Mouse (Mus musculus) embryonic facial prominence, embryonic 14.5 days (tissue): ENCODE measurements around the gene Mtmr4. TPM values are rescaled to one million over a fixed set of nuclear protein-coding genes. Genes with fewer than 3 reads are reported as not detected.
A peak's percentile ranks its signal among the peaks of the same experiment; 100 is the strongest.

Experiments used
- ATAC-seq: fragments of 200-750 bp; cut with Nextera tagmentation; 2 replicates; pipeline ENCODE4 v1.8.0; 2017; ENCODE audit warnings: low read depth, moderate number of reproducible peaks, moderate TSS enrichment
- DNase-seq: peaks from one replicate; pipeline ENCODE4 v3.0.0-alpha.2; 2015; ENCODE audit warnings: low spot score
- H3K27ac ChIP-seq: fragments of 300-500 bp; sonication (generic); replicated peaks from 2 replicates; pipeline ENCODE4 v1.5.1; 2014; ENCODE audit warnings: low read depth, mild to moderate bottlenecking, low read length, moderate library complexity
- H3K27me3 ChIP-seq: fragments of 300-500 bp; sonication (generic); replicated peaks from 2 replicates; pipeline ENCODE4 v1.6.1; 2014; ENCODE audit warnings: low read length; ENCODE audit not compliant: control insufficient read depth, insufficient read depth
- H3K36me3 ChIP-seq: fragments of 300-500 bp; sonication (generic); 2 replicates; pipeline ENCODE4 v1.6.1; 2014; ENCODE audit warnings: low read length, mixed read lengths; ENCODE audit not compliant: control insufficient read depth, insufficient read depth
- H3K4me1 ChIP-seq: fragments of 300-500 bp; sonication (generic); 2 replicates; pipeline ENCODE4 v1.6.1; 2014; ENCODE audit warnings: antibody characterized with exemption, low read length; ENCODE audit not compliant: control insufficient read depth, insufficient read depth
- H3K4me2 ChIP-seq: fragments of 300-500 bp; sonication (generic); 2 replicates; pipeline ENCODE4 v1.6.1; 2014; ENCODE audit warnings: low read depth, mild to moderate bottlenecking, low read length, moderate library complexity, mixed read lengths
- H3K4me3 ChIP-seq: fragments of 300-500 bp; sonication (generic); 2 replicates; pipeline ENCODE4 v1.5.1; 2014; ENCODE audit warnings: low read depth, mild to moderate bottlenecking, low read length
- H3K9ac ChIP-seq: fragments of 300-500 bp; sonication (generic); 2 replicates; pipeline ENCODE4 v1.6.1; 2014; ENCODE audit warnings: low read depth, mild to moderate bottlenecking, low read length, moderate library complexity, mixed read lengths
- H3K9me3 ChIP-seq: fragments of 300-500 bp; sonication (generic); 2 replicates; pipeline ENCODE4 v1.6.1; 2016; ENCODE audit warnings: low read length; ENCODE audit not compliant: control insufficient read depth
- WGBS: fragments of 180-500 bp; shearing (Covaris S2); extraction: QIAGEN DNeasy Blood & Tissue Kit; methylation state at CpG from one replicate; pipeline ENCODE4 v1.1.7; 2014; 5-methylcytosine and 5-hydroxymethylcytosine counted together
- polyA plus RNA-seq: library from polyadenylated mRNA; unstranded; fragments of >200 nt; fragmentation: Nextera tagmentation; extraction: Ambion mirVana; gene quantifications from 2 replicates; pipeline ENCODE4 v1.2.1, GENCODE M21; 2014

Gene Mtmr4
- polyA plus RNA-seq, 1 experiment from 2014 or later: 34.3 TPM

- DNase-seq (no peak), ATAC-seq (0 out of 2 replicates have a peak, but pooled peaks have one; percentile 38)
- Histone ChIP-seq H3K27ac (no peak overlapping the region), H3K9ac (no peak overlapping the region), H3K4me2 (peak overlapping the region; percentile 85), H3K9me3 (no peaks in the 10 kb centered on the region), H3K27me3 (no peaks in the 10 kb centered on the region), H3K4me3 (peak overlapping the region; percentile 47), H3K36me3 (no peaks in the 10 kb centered on the region), H3K4me1 (peaks cover 14% of the 10 kb centered on the region)
- 14% methylated on average over 10 of the region's 10 CpGs for WGBS
Observed at GRCm38 (mm10) chr11:87578963-87579601, 12.9 kb upstream of the Mtmr4 start.

DNA sequence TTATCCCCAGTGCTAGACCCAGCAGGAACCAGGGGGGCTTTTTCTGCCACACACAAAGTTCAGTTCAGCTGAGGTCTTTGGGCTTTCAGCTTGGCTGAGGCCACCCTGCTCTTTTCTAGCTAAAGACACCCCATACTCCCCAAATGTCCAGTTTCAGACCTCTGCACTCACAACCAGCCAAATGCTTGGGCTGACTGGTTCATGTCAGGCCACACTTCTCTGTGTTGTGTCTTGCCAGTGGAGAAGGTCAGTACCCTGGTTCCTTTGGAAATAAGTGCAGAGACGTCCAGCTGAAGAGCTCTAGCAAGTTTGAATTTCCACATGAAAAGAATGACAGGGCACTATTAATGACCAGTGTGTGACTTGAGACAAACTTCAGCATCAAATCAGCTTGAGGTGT lies 12.2 kb upstream of the Mtmr4 start:
- H3K27me3 ChIP-seq: no peaks in the 10 kb centered on the region
- H3K4me2 ChIP-seq: peak overlapping the region; percentile 85; the same call in 1 of the 2 replicates
- H3K4me1 ChIP-seq: peaks cover 14% of the 10 kb centered on the region
- no peaks in the 10 kb centered on the region for H3K36me3 ChIP-seq
- H3K9me3 ChIP-seq: no peaks in the 10 kb centered on the region
- H3K4me3 ChIP-seq: no peak overlapping the region
- H3K9ac ChIP-seq: no peak overlapping the region
- no peak overlapping the region for H3K27ac ChIP-seq
- no peak for DNase-seq
- 55% methylated on average over 1 of the region's 1 CpGs for WGBS
- ATAC-seq: no peak

DNA sequence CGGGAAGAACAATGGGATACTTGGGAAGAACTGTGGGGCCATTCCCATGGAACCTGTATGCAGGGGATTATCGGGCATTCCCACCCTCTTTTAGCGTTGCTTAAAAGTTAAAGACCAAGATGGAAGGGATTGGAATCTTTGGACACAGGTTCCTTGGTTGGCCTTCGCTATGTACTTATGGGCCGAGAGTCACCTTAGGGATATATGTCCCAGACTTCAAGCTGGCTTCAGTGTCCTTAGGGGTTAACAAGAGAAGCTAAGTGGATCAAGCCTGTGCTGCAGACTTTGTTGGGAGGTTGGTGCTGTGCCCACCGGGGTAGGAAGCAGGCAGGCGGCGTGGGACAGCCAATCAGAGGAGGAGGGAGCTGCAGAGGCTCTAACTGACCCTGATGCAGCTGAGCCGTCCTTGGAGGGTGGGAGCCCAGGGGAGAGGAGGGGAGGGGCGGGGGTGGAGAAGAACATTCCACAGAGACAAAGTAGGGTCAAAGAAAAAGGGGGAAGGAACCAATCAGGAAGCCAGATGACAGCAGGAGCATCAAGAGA lies 11.3 kb upstream of the Mtmr4 start:
- no peaks in the 10 kb centered on the region for H3K9me3 ChIP-seq
- H3K36me3 ChIP-seq: no peaks in the 10 kb centered on the region
- no peaks in the 10 kb centered on the region for H3K27me3 ChIP-seq
- H3K4me1 ChIP-seq: peaks cover 10% of the 10 kb centered on the region
- 47% methylated on average over 10 of the region's 10 CpGs for WGBS
- DNase-seq (no peak), ATAC-seq (no peak)
- no peak overlapping the region for H3K4me3 ChIP-seq
- H3K27ac ChIP-seq: no peak overlapping the region
- no peak overlapping the region for H3K9ac ChIP-seq
- no peak overlapping the region for H3K4me2 ChIP-seq

- Histone ChIP-seq H3K36me3 (no peaks in the 10 kb centered on the region), H3K4me1 (peaks cover 10% of the 10 kb centered on the region), H3K27me3 (no peaks in the 10 kb centered on the region), H3K4me3 (no peak overlapping the region), H3K27ac (no peak overlapping the region), H3K4me2 (no peak overlapping the region), H3K9ac (no peak overlapping the region), H3K9me3 (no peaks in the 10 kb centered on the region)
- ATAC-seq: no peak
- 87% methylated on average over 12 of the region's 12 CpGs for WGBS
- DNase-seq: no peak
Observed at GRCm38 (mm10) chr11:87581161-87581865, 10.6 kb upstream of the Mtmr4 start.

- ATAC-seq: no peak
- Histone ChIP-seq H3K4me1 (peaks cover 10% of the 10 kb centered on the region), H3K9ac (no peak overlapping the region), H3K27me3 (no peaks in the 10 kb centered on the region), H3K9me3 (no peaks in the 10 kb centered on the region), H3K4me2 (no peak overlapping the region), H3K36me3 (no peaks in the 10 kb centered on the region), H3K4me3 (no peak overlapping the region), H3K27ac (no peak overlapping the region)
- 83% methylated on average over 8 of the region's 8 CpGs for WGBS
- no peak for DNase-seq
Observed at GRCm38 (mm10) chr11:87581933-87582710, 9.8 kb upstream of the Mtmr4 start.

- no peak overlapping the region for H3K4me3 ChIP-seq
- H3K27me3 ChIP-seq: no peaks in the 10 kb centered on the region
- H3K4me2 ChIP-seq: no peak overlapping the region
- H3K36me3 ChIP-seq: no peaks in the 10 kb centered on the region
- ATAC-seq: no peak
- no peak overlapping the region for H3K27ac ChIP-seq
- DNase-seq: no peak
- no peak overlapping the region for H3K9ac ChIP-seq
- 0 out of 2 replicates have a peak, but pooled peaks cover 2% of the 10 kb centered on the region for H3K4me1 ChIP-seq
- 82% methylated on average over 6 of the region's 6 CpGs for WGBS
- H3K9me3 ChIP-seq: no peaks in the 10 kb centered on the region
Observed at GRCm38 (mm10) chr11:87583291-87584034, 8.5 kb upstream of the Mtmr4 start.

DNA sequence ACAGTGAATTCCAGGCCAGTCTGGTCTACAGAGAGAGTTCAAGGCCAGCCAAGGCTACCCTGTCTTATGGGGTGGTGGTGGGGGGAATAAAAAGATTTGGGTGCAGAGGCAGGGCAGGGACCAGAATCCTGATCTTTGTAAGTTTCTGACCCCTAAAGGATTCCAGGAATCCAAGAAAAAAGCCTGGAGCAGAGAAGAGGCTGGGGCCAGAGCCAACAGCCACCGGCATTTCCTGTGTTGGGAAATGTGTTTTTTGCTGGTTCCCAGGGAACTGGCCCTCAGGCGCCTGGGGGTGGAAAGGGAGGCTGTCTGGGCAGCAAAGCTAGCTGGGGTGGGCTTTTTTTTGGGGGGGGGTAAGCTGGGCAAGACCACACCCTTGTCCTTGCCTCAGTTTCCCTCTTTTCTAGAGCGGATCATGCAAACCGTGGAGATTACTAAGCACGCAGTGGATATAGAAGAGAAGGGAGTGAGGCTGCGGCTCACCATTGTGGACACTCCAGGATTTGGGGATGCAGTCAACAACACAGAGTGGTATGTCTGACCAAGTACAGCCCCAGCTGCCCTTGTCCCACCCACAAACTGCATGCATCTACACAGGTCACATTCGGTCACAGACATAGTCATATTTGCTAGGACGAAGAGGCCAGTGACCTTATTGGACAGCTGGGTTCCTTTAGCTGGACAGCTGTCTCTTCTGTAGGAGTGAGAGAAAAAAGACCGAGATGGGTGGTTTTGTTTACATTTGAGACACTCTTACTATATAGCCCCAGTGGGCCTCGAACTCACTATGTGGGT lies 7.1 kb upstream of the Mtmr4 start:
- no peak overlapping the region for H3K27ac ChIP-seq
- no peaks in the 10 kb centered on the region for H3K36me3 ChIP-seq
- H3K4me2 ChIP-seq: no peak overlapping the region
- 69% methylated on average over 10 of the region's 10 CpGs for whole genome bisulfite sequencing
- ATAC-seq: no peak
- H3K9ac ChIP-seq: no peak overlapping the region
- H3K4me1 ChIP-seq: peaks cover 2% of the 10 kb centered on the region
- no peaks in the 10 kb centered on the region for H3K27me3 ChIP-seq
- no peaks in the 10 kb centered on the region for H3K9me3 ChIP-seq
- no peak overlapping the region for H3K4me3 ChIP-seq
- DNase-seq: no peak
